Mouse (Mus musculus) myocyte (in vitro differentiated cells): Measurements from ENCODE around the gene Uxs1.

Experiments
- CEBPB ChIP-seq: IDR thresholded peaks from 2 replicates; pipeline ENCODE4 v1.6.1; 2011; ENCODE audit warnings: mild to moderate bottlenecking, moderate library complexity; ENCODE audit not compliant: poor library complexity, insufficient read depth, severe bottlenecking
- E2F4 ChIP-seq: IDR thresholded peaks from one replicate; pipeline ENCODE4 v1.6.1; 2011; ENCODE audit warnings: mild to moderate bottlenecking, control low read depth, moderate library complexity; ENCODE audit not compliant: insufficient read depth
- MAX ChIP-seq: IDR thresholded peaks from one replicate; pipeline ENCODE4 v1.6.1; 2011; ENCODE audit warnings: low read depth, mild to moderate bottlenecking, control low read depth
- MYOG ChIP-seq, 3 experiments: IDR thresholded peaks; one replicate each; pipeline ENCODE4 v1.6.1; 2011; ENCODE audit warnings: control low read depth in 2 of 3, low read depth in 2 of 3, mild to moderate bottlenecking in 2 of 3; ENCODE audit not compliant: insufficient read length in 2 of 3, control insufficient read depth in 1 of 3, insufficient read depth in 1 of 3
- POLR2A ChIP-seq: IDR thresholded peaks from one replicate; pipeline ENCODE4 v1.6.1; 2011; ENCODE audit warnings: low read depth, mild to moderate bottlenecking, control low read depth, moderate library complexity; ENCODE audit not compliant: insufficient read length
- POLR2AphosphoS2 ChIP-seq: IDR thresholded peaks from one replicate; pipeline ENCODE4 v1.6.1; 2011; ENCODE audit warnings: low read depth, control low read depth; ENCODE audit not compliant: insufficient read length
- SRF ChIP-seq: IDR thresholded peaks from one replicate; pipeline ENCODE4 v1.6.1; 2011; ENCODE audit warnings: low read depth; ENCODE audit not compliant: control insufficient read depth, insufficient read length
- TCF12 ChIP-seq: IDR thresholded peaks from one replicate; pipeline ENCODE4 v1.6.1; 2011; ENCODE audit warnings: mild to moderate bottlenecking, control low read depth; ENCODE audit not compliant: poor library complexity, insufficient read depth, severe bottlenecking

- no peak for TF ChIP-seq CEBPB
- no peak for TF ChIP-seq MAX
- TF ChIP-seq SRF = no peak
- no peak for TF ChIP-seq POLR2A
- TF ChIP-seq E2F4 = no peak
- TF ChIP-seq MYOG (IDR thresholded peaks at IDR 0.05; ENCODE audit: control insufficient read depth in 1 of 3, insufficient read depth in 1 of 3, insufficient read length in 2 of 3, low read depth in 2 of 3) = no peak
- TF ChIP-seq TCF12 = no peak
- TF ChIP-seq POLR2AphosphoS2 = no peak
Measured at GRCm38 (mm10) chr1:43858988-43859387, 31.4 kb upstream of the Uxs1 start.
